Mouse (Mus musculus): Measurements from ENCODE around the gene Gm10840. TPM values are rescaled to one million over a fixed set of nuclear protein-coding genes. Genes with fewer than 3 reads are reported as not detected.

Gm10840 gene
- polyA plus RNA-seq, 1 experiment from 2014 or later, result 1.2 TPM

DNA sequence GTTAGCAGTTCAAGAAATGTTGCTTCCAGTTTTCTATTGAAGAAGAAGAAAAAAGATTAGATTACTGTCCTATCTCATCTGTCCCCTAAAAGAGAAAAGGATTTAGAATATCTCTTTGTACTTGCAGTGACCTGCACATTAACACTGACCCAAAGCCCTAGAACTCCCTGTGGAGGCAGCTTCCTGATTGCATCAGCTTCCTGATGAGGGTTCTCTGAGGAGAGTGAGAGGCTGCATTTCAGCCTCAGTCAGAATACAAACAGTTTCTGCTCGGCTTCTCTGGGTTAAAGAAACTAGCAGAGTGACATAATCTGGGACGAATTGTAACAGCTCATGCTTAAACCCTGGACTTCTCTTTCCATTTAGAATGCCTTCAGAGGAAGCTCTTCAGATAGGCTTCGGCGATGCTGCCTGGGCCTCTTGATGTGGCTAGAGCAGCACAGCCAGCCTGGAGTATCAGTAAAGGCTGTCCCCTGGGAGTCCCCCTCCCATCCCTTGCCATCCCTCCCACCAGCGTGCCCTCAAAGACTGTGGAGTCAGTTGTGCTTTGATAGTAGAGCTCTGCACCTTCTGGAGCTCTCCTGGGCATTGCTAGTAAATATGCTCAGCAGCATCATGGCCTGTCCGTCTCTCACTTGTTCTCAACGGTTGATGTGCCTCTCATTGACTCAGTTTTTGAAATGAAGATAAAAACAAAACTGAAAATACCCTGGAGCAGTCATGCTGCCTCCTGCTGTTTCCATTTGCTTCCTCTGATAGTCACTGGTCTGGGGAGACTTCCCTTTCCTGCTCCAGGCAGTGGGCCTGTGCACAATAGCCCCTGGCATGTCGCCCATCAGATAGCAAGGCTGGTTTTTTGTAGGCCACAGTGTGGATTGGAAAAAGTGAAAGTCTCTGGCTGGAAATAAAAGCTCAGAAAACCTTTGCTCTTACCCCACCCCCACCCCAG is 25.8 kb upstream of the Gm10840 start:
- Histone ChIP-seq H3K27me3 (replicated peaks; ENCODE audit: control insufficient read depth, insufficient read depth, low read length) (no peaks in the 10 kb centered on the region), H3K27ac (ENCODE audit: low read length) (peak overlapping the region; percentile 76), H3K9ac (replicated peaks; ENCODE audit: low read depth, low read length) (0 out of 2 replicates have a peak overlapping the region, but pooled peaks have one; percentile 35), H3K36me3 (ENCODE audit: control insufficient read depth, insufficient read depth) (no peaks in the 10 kb centered on the region; the same call in 1 of the 2 replicates), H3K9me3 (ENCODE audit: control insufficient read depth, low read length) (no peaks in the 10 kb centered on the region), H3K4me2 (ENCODE audit: low read length) (no peak overlapping the region), H3K4me3 (replicated peaks; ENCODE audit: low read length) (no peak overlapping the region), H3K4me1 (replicated peaks; ENCODE audit: control insufficient read depth, insufficient read depth, low read length) (peaks cover 5% of the 10 kb centered on the region)
- 39% methylated on average over 8 of the region's 8 CpGs for WGBS
- ATAC-seq, result 0 out of 2 replicates have a peak, but pooled peaks have one; percentile 10

DNA sequence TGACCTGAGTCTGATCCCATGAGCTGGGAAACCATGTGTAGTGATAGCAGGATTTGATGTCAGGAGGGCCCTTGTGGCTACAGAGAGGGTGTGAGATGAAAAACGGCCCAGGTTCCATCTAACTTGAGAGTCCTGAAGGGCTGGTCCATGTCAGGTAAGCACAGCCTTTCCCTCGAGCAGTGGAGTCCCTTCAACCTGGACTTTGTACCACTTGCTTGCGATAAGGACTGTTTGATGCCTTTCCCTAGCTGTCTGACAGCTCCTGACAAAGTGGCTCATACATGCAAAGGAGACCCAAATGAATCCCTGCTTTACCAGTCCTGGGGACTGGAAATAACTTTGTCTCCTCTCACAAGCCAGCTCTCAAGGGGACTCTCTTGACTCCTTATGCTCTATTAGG is 9.4 kb upstream of the Gm10840 start:
- no peak for ATAC-seq

DNA sequence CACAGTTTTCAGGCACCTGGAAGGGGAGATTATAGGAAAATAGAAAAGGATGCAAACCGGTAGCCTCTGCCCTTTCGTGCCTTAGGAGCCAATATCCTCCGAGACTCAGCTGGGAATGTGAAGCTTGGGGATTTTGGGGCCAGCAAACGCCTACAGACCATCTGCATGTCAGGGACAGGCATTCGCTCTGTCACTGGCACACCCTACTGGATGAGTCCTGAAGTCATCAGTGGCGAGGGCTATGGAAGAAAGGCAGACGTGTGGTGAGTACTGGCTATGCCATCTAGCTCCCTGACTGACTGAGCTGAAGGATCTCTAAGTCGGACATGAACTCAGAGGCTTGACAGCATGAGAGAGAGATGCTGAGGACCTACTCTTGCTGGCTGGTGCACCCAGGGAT is 8.5 kb upstream of the Gm10840 start:
- no peaks in the 10 kb centered on the region for H3K27me3 ChIP-seq (replicated peaks; ENCODE audit: control insufficient read depth, insufficient read depth, low read length)
- no peak for ATAC-seq
- 77% methylated on average over 8 of the region's 8 CpGs for WGBS
- H3K27ac ChIP-seq (ENCODE audit: low read length), result no peak overlapping the region
- peaks cover 5% of the 10 kb centered on the region for H3K4me1 ChIP-seq (replicated peaks; ENCODE audit: control insufficient read depth, insufficient read depth, low read length)
- H3K9ac ChIP-seq (replicated peaks; ENCODE audit: low read depth, low read length), result no peak overlapping the region
- H3K36me3 ChIP-seq (ENCODE audit: control insufficient read depth, insufficient read depth), result peaks cover 36% of the 10 kb centered on the region
- no peaks in the 10 kb centered on the region for H3K9me3 ChIP-seq (ENCODE audit: control insufficient read depth, low read length)
- H3K4me2 ChIP-seq (ENCODE audit: low read length), result no peak overlapping the region
- no peak overlapping the region for H3K4me3 ChIP-seq (replicated peaks; ENCODE audit: low read length)

More for the DNA sequence above, 9.4 kb upstream of the Gm10840 start:
- H3K27me3 ChIP-seq (replicated peaks; ENCODE audit: control insufficient read depth, insufficient read depth, low read length), result no peaks in the 10 kb centered on the region
- H3K4me1 ChIP-seq (replicated peaks; ENCODE audit: control insufficient read depth, insufficient read depth, low read length), result peaks cover 2% of the 10 kb centered on the region; the same call in 1 of the 2 replicates
- no peaks in the 10 kb centered on the region for H3K9me3 ChIP-seq (ENCODE audit: control insufficient read depth, low read length)
- no peak overlapping the region for H3K9ac ChIP-seq (replicated peaks; ENCODE audit: low read depth, low read length)
- no peak overlapping the region for H3K27ac ChIP-seq (ENCODE audit: low read length)
- no peak overlapping the region for H3K4me3 ChIP-seq (replicated peaks; ENCODE audit: low read length)
- H3K4me2 ChIP-seq (ENCODE audit: low read length), result no peak overlapping the region
- peaks cover 28% of the 10 kb centered on the region for H3K36me3 ChIP-seq (ENCODE audit: control insufficient read depth, insufficient read depth)
- WGBS, result 90% methylated on average over 3 of the region's 3 CpGs

DNA sequence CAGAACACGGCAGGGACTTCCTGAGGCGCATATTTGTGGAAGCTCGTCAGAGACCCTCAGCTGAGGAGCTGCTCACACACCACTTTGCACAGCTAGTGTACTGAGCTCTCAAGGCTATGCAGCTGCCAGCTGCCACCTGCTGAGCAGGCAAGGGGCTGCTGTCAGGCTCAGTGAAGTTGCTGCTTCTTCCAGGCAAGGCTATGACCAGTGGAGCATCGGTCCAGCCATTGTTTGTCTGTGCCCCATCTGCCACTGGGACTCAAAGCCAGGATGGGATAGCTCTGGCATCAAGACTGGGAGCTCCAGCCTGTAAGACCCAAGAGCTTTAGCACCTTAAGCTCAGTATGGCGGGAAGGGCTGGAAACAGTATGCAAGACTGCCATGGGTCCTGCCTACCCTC is 6.6 kb upstream of the Gm10840 start:
- H3K4me2 ChIP-seq (ENCODE audit: low read length), result no peak overlapping the region
- no peaks in the 10 kb centered on the region for H3K27me3 ChIP-seq (replicated peaks; ENCODE audit: control insufficient read depth, insufficient read depth, low read length)
- H3K4me1 ChIP-seq (replicated peaks; ENCODE audit: control insufficient read depth, insufficient read depth, low read length), result peaks cover 17% of the 10 kb centered on the region
- no peak overlapping the region for H3K4me3 ChIP-seq (replicated peaks; ENCODE audit: low read length)
- H3K27ac ChIP-seq (ENCODE audit: low read length), result no peak overlapping the region
- peaks cover 39% of the 10 kb centered on the region for H3K36me3 ChIP-seq (ENCODE audit: control insufficient read depth, insufficient read depth)
- WGBS, result 76% methylated on average over 5 of the region's 5 CpGs
- no peak overlapping the region for H3K9ac ChIP-seq (replicated peaks; ENCODE audit: low read depth, low read length)
- H3K9me3 ChIP-seq (ENCODE audit: control insufficient read depth, low read length), result no peaks in the 10 kb centered on the region
- no peak for ATAC-seq

- Histone ChIP-seq H3K9me3 (ENCODE audit: control insufficient read depth, low read length) (no peaks in the 10 kb centered on the region), H3K9ac (replicated peaks; ENCODE audit: low read depth, low read length) (no peak overlapping the region), H3K4me2 (ENCODE audit: low read length) (no peak overlapping the region), H3K27ac (ENCODE audit: low read length) (no peak overlapping the region; the same call in 1 of the 2 replicates), H3K27me3 (replicated peaks; ENCODE audit: control insufficient read depth, insufficient read depth, low read length) (no peaks in the 10 kb centered on the region), H3K36me3 (ENCODE audit: control insufficient read depth, insufficient read depth) (peaks cover 39% of the 10 kb centered on the region), H3K4me1 (replicated peaks; ENCODE audit: control insufficient read depth, insufficient read depth, low read length) (peaks cover 21% of the 10 kb centered on the region), H3K4me3 (replicated peaks; ENCODE audit: low read length) (no peak overlapping the region)
- no peak for ATAC-seq
- 81% methylated on average over 2 of the region's 2 CpGs for WGBS
Measured at GRCm38 (mm10) chr11:106154770-106155169, 5.9 kb upstream of the Gm10840 start.

GRCm38 (mm10) chr11:106155761-106156160 is 4.9 kb upstream of the Gm10840 start:
- Histone ChIP-seq H3K9me3 (ENCODE audit: control insufficient read depth, low read length) (no peaks in the 10 kb centered on the region), H3K4me2 (ENCODE audit: low read length) (no peak overlapping the region), H3K4me3 (replicated peaks; ENCODE audit: low read length) (no peak overlapping the region), H3K27me3 (replicated peaks; ENCODE audit: control insufficient read depth, insufficient read depth, low read length) (no peaks in the 10 kb centered on the region), H3K9ac (replicated peaks; ENCODE audit: low read depth, low read length) (no peak overlapping the region), H3K36me3 (ENCODE audit: control insufficient read depth, insufficient read depth) (peaks cover 39% of the 10 kb centered on the region), H3K4me1 (replicated peaks; ENCODE audit: control insufficient read depth, insufficient read depth, low read length) (peaks cover 22% of the 10 kb centered on the region), H3K27ac (ENCODE audit: low read length) (no peak overlapping the region)
- 70% methylated on average over 3 of the region's 3 CpGs for WGBS
- no peak for ATAC-seq

GRCm38 (mm10) chr11:106156257-106156656 is 4.4 kb upstream of the Gm10840 start:
- peaks cover 27% of the 10 kb centered on the region for H3K4me1 ChIP-seq (replicated peaks; ENCODE audit: control insufficient read depth, insufficient read depth, low read length)
- H3K27me3 ChIP-seq (replicated peaks; ENCODE audit: control insufficient read depth, insufficient read depth, low read length), result no peaks in the 10 kb centered on the region
- no peak overlapping the region for H3K4me3 ChIP-seq (replicated peaks; ENCODE audit: low read length)
- H3K36me3 ChIP-seq (ENCODE audit: control insufficient read depth, insufficient read depth), result peaks cover 35% of the 10 kb centered on the region
- H3K4me2 ChIP-seq (ENCODE audit: low read length), result no peak overlapping the region
- no peak overlapping the region for H3K9ac ChIP-seq (replicated peaks; ENCODE audit: low read depth, low read length)
- 83% methylated on average over 1 of the region's 1 CpGs for WGBS
- ATAC-seq, result no peak
- H3K9me3 ChIP-seq (ENCODE audit: control insufficient read depth, low read length), result no peaks in the 10 kb centered on the region
- no peak overlapping the region; the same call in 1 of the 2 replicates for H3K27ac ChIP-seq (ENCODE audit: low read length)

DNA sequence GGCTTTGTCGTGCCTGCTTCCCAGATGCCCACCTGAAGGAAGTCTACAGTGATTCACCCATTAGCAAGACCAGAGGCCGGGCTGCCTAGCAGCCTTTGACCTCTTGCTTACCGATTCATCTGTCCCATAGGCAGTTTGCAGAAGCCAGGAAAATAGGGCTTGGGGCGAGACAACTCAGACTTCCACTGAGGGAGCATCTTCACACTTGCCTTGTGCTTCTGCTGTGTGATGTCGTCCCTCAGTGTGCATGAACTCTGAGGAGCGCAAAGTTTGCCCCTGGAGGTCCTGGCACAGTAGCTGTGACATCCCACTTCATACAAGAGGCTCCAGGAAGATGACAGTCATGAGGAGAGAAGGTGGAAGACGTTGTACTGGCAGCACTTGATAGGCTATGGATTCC is 3.5 kb upstream of the Gm10840 start:
- no peaks in the 10 kb centered on the region for H3K27me3 ChIP-seq (replicated peaks; ENCODE audit: control insufficient read depth, insufficient read depth, low read length)
- no peak overlapping the region for H3K4me2 ChIP-seq (ENCODE audit: low read length)
- H3K27ac ChIP-seq (ENCODE audit: low read length), result no peak overlapping the region
- peaks cover 29% of the 10 kb centered on the region for H3K4me1 ChIP-seq (replicated peaks; ENCODE audit: control insufficient read depth, insufficient read depth, low read length)
- no peaks in the 10 kb centered on the region for H3K9me3 ChIP-seq (ENCODE audit: control insufficient read depth, low read length)
- ATAC-seq, result no peak
- no peak overlapping the region for H3K4me3 ChIP-seq (replicated peaks; ENCODE audit: low read length)
- 94% methylated on average over 7 of the region's 7 CpGs for WGBS
- H3K36me3 ChIP-seq (ENCODE audit: control insufficient read depth, insufficient read depth), result peaks cover 27% of the 10 kb centered on the region
- no peak overlapping the region for H3K9ac ChIP-seq (replicated peaks; ENCODE audit: low read depth, low read length)

GRCm38 (mm10) chr11:106158081-106158929 is 2.3 kb upstream of the Gm10840 start:
- Histone ChIP-seq H3K4me1 (replicated peaks; ENCODE audit: control insufficient read depth, insufficient read depth, low read length) (peaks cover 29% of the 10 kb centered on the region), H3K4me3 (replicated peaks; ENCODE audit: low read length) (peak overlapping the region; percentile 79)

More at GRCm38 (mm10) chr11:106158081-106158929, 2.3 kb upstream of the Gm10840 start:
- H3K9ac ChIP-seq (replicated peaks; ENCODE audit: low read depth, low read length), result peak overlapping the region; percentile 97; the same call in 1 of the 2 replicates
- 51% methylated on average over 14 of the region's 14 CpGs for WGBS
- peaks cover 25% of the 10 kb centered on the region for H3K36me3 ChIP-seq (ENCODE audit: control insufficient read depth, insufficient read depth)
- ATAC-seq, result no peak
- no peaks in the 10 kb centered on the region for H3K27me3 ChIP-seq (replicated peaks; ENCODE audit: control insufficient read depth, insufficient read depth, low read length)
- H3K9me3 ChIP-seq (ENCODE audit: control insufficient read depth, low read length), result no peaks in the 10 kb centered on the region
- H3K4me2 ChIP-seq (ENCODE audit: low read length), result peak overlapping the region; percentile 83
- peak overlapping the region; percentile 1; the same call in 1 of the 2 replicates for H3K27ac ChIP-seq (ENCODE audit: low read length)
